Mouse (Mus musculus) spleen, adult 2 months (tissue): ENCODE measurements around the gene Tenm4.

Experiments
- CTCF ChIP-seq: fragments of 200-500 bp; IDR thresholded peaks from 2 replicates; pipeline ENCODE4 v1.5.1; 2011; ENCODE audit warnings: mild to moderate bottlenecking, inconsistent platforms; ENCODE audit not compliant: insufficient read depth, insufficient read length, insufficient replicate concordance; ENCODE audit errors: extremely low read depth
- POLR2A ChIP-seq: fragments of 200-500 bp; IDR thresholded peaks from 2 replicates; pipeline ENCODE4 v1.6.1; 2011; ENCODE audit warnings: low read depth, low read length, inconsistent platforms

GRCm38 (mm10) chr7:96701097-96701845 lies 530.2 kb downstream of the Tenm4 start:
- TF ChIP-seq CTCF (no peak), POLR2A (no peak)
